Mouse (Mus musculus): Measurements from ENCODE around the gene Gsx1.

GRCm38 (mm10) chr5:147235406-147236309 is 47.2 kb downstream of the Gsx1 start:
- TF ChIP-seq USF2 (IDR thresholded peaks at IDR 0.05; ENCODE audit: borderline replicate concordance in 1 of 2, insufficient read depth in 1 of 2, low read depth in 1 of 2, low read length in 2 of 2) (no peak), TBP (IDR thresholded peaks at IDR 0.05; ENCODE audit: low read depth, low read length) (no peak), POLR2A (IDR thresholded peaks at IDR 0.05; ENCODE audit: control insufficient read depth in 1 of 2, insufficient read depth in 1 of 2, low read depth in 1 of 2, low read length in 2 of 2, poor library complexity in 1 of 2) (no peak), CTCF (IDR thresholded peaks at IDR 0.05 in 2 of 3, conservative IDR thresholded peaks at IDR 0.05 in 1 of 3; ENCODE audit: control insufficient read depth in 1 of 3, insufficient read depth in 1 of 3, low read depth in 2 of 3, low read length in 3 of 3, poor library complexity in 1 of 3, severe bottlenecking in 1 of 3) (no peak)
